Mouse (Mus musculus) embryo, embryonic 9.5 days (tissue): ENCODE data around the gene 4932438H23Rik.
A peak's percentile ranks its signal among the peaks of the same experiment; 100 is the strongest.
"Not testable (repeated sequence)": the region's sequence is repeated elsewhere in the genome, so short reads cannot be mapped to it uniquely, and the experiment has no call there.

ENCODE experiments used
- DNase-seq: peaks from one replicate; pipeline ENCODE4 v3.0.0-alpha.2; 2017; ENCODE audit errors: extremely low spot score

Gene 4932438H23Rik

GRCm38 (mm10) chr16:91099444-91100065, 4.6 kb upstream of the 4932438H23Rik start:
- no peak for DNase-seq

DNA sequence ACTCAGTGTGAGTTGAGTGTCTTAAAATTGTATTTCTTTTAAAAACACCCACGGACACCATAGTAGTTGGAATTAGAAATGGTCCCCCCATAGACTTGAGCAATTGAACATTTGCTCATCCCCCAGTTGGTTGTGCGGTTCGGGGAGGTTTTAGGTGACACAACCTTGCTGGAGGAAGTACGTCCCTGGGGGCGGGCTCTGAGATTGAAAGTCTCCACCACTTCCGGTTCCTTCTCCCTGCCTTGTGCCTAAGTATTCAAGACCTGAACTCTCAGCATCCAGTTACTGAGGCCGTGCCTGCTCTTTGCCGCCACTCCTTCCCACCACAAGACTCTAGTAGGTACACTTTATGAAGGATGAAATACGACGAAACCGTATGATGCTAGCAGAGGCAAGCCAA, 2.9 kb upstream of the 4932438H23Rik start:
- DNase-seq = no peak

- DNase-seq = no peak
Measured at GRCm38 (mm10) chr16:91096984-91097506, 2.1 kb upstream of the 4932438H23Rik start.

DNA sequence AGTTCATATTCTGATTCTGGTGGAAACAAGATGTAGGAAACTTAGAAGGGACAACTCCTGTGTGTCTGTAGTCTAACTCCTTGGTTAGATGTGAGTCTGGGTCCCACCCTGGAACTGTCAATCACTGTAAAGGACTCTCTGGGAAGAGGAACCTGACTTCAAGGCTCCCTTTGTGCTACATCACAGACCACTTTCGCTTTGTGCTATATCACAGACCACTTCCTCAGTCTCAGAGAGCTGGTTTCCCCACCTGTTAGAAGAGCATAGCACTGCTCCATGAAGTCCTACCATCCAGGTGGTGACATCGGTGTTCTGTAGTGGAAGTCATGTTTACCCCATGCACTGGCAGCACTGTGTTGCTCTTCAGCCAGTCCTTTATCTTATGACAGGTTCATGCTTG, 1.1 kb upstream of the 4932438H23Rik start:
- DNase-seq = no peak

GRCm38 (mm10) chr16:91086642-91087306, 8.1 kb downstream of the 4932438H23Rik start:
- DNase-seq = no peak

- no peak for DNase-seq
Measured at GRCm38 (mm10) chr16:91085239-91085825, 9.6 kb downstream of the 4932438H23Rik start.

- no peak for DNase-seq
Measured at GRCm38 (mm10) chr16:91084307-91085238, 10.3 kb downstream of the 4932438H23Rik start.

GRCm38 (mm10) chr16:91083002-91083646, 11.8 kb downstream of the 4932438H23Rik start:
- no peak for DNase-seq

- DNase-seq = peak; percentile 71
Measured at GRCm38 (mm10) chr16:91081508-91081907, 13.4 kb downstream of the 4932438H23Rik start.

DNA sequence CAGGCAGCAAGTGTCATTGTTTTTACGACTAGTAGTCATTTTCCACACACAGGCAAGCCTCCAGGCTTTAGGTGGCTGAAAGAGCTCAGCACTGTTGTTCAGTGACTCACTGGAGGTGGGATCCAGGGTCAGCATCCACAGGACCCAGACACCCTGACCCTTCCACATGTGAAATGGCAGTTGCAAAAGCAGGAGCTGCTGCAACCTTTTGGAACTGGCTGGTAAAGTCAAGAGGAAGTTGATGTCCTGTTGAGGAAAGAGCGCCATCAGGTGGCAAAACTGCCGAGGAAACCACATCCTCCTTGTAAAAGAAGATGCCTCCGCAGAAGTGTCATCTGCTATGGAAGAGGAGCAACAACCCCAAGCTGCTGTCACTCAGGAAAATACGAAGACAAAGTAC, 18.7 kb downstream of the 4932438H23Rik start:
- no peak for DNase-seq

- not testable (repeated sequence) for DNase-seq
Measured at GRCm38 (mm10) chr16:91075423-91075822, 19.5 kb downstream of the 4932438H23Rik start.

- DNase-seq = peak; percentile 83
Measured at GRCm38 (mm10) chr16:91073163-91073892, 21.6 kb downstream of the 4932438H23Rik start.

DNA sequence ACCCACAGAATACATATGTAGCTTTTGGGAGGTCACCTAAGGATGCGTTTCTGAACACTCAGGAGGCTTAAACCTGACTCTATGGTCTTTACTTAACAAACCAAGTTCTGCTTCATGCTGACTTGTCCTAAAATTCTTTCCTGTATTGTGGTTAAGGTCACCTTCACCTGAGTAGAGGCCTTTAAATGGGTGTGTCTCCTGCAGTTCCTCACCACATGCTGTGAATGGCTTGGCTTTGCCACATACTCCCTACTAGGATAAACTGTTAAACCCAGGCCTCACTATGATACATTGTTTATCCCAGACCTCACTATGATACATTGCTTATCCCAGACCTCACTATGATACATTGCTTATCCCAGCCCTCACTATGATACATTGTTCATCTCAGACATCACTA, 22.7 kb downstream of the 4932438H23Rik start:
- no peak for DNase-seq

DNA sequence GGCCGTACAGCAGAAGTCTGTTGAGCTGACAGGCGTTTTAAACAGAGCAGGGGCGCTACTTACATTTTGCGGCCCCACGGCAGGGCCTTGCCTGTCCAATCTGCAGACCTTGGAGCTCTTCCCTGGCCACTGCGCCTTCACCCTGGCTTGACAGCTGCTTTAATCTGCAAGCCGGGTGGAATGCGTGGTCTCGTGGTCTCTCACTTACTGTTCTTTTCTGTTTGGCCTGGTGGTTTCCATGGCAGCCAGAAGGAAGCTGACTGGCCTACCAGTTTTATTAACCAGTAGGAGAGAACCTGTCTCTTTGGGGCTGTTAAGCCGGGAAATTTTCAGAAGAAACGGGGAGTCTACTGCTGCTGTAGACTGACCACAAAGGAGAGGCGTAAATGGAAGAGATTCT, 26.0 kb downstream of the 4932438H23Rik start:
- peak; percentile 22 for DNase-seq

DNA sequence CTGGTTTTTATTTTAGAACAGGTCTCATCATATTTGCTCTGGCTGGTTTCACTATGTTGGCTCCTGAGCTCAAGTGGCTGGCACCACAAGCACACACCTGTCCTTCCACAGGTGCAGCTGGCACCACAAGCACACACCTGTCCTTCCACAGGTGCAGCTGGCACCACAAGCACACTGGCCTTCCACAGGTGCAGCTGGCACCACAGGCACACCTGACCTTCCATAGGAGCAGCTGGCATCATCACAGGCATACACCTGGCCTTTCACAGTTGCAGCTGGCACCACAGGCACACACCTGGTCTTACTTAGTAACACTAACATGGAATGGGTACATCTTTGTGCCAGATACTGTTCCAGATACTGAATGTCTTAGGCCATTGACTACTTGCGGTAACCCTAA, 27.8 kb downstream of the 4932438H23Rik start:
- DNase-seq = no peak

GRCm38 (mm10) chr16:91064583-91065365, 30.1 kb downstream of the 4932438H23Rik start:
- DNase-seq = no peak

DNA sequence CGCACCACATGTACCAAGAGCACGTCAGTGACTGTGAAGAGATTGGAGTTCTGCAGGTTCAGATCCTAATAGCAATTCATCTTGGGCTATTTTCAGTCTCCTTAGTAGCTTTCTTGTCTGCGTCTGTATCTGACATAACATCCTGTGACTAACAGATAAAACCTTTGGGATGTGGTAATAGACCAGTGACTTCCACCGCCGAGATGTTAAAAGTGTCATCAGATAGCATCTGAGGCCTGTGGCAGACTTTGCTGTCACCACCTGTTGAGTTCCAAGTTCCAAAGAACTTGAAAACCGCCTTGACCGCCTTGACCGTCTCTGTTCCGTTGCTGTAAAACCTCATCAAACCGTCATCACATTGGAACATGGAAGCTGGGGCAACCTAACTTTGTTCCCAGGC, 31.1 kb downstream of the 4932438H23Rik start:
- no peak for DNase-seq

DNA sequence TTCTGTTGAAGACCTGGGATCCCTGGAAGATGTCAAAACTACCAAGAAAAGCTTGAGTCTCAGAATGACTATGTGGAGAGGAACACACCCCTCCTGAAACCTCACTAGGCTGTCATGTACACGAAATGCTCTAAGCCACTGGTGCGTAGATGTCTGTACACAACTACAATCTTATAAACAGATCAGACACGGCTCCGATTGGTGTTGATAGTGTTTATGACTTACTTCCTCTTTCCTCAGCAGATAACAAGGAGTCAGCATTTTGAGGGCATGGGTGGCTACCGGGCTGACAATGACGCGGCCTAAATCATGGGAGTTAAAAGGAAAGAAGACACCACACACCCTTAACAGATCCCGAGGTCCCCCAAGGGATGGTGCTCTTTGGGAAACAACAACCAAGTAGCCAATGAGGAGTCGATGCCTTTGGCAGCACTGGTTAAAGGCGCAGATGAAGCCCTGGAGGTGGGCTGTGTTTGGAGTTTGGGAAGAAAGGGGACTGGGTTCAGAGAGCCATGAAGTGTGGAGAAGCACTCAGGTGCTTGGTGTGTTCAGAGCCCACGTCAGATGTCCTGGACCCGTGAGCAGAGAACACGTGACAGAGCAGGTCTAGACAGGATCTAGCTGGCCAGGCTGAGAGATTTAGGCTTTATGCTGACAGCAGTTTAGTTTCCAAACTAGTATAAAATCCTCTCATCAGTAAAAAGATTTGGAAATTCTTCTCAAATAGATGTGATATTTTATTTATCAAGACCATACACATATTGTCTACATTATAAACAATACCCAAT, 33.2 kb downstream of the 4932438H23Rik start:
- no peak for DNase-seq

DNA sequence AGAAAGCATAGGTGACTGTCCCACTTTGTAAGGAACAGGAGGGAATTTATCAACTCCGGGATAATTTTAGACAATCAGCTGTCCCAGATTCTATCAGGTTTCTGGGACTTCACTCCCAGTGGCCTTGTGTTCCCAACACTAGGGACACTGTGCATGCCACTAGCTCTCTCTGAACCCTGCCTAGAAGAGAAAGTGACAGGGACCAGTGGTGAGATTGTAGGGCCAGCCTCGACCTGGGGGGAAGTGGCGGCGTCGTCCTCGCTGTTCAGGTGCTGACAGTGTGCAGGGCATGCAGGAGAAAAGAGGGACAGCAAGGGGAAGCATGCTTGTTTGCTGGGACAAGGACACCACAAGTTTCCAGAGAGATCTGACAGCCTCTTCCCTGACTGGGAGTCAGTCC, 37.2 kb downstream of the 4932438H23Rik start:
- no peak for DNase-seq
